Mouse (Mus musculus): ENCODE results near the gene Cyp4a12b. TPM values are rescaled to one million over a fixed set of nuclear protein-coding genes. Genes with fewer than 3 reads are reported as not detected.
"Not testable (repeated sequence)": the region's sequence is repeated elsewhere in the genome, so short reads cannot be mapped to it uniquely, and the experiment has no call there.

Gene Cyp4a12b
- polyA plus RNA-seq (2014; fragmentation: Nextera tagmentation; extraction: Ambion mirVana), result not detected in 2 replicates

- H3K36me3 ChIP-seq (ENCODE audit: control insufficient read depth, insufficient read depth, low read length); H3K4me3 ChIP-seq (ENCODE audit: low read depth, low read length); H3K4me1 ChIP-seq (ENCODE audit: control insufficient read depth, insufficient read depth, low read length); H3K9ac ChIP-seq (ENCODE audit: low read length); DNase-seq (ENCODE audit: low spot score); H3K27ac ChIP-seq (ENCODE audit: low read depth, low read length); ATAC-seq (ENCODE audit: insufficient read depth, low FRiP score, low TSS enrichment); H3K4me2 ChIP-seq (ENCODE audit: low read depth); H3K9me3 ChIP-seq (ENCODE audit: control insufficient read depth, low read length); H3K27me3 ChIP-seq (ENCODE audit: control insufficient read depth, insufficient read depth, low read length): not testable (repeated sequence)
Measured at GRCm38 (mm10) chr4:115411324-115411723, at the start of gene Cyp4a12b. Cyp4a12b (plus strand) TSS chr4:115411624.

GRCm38 (mm10) chr4:115365624-115366023 is 45.8 kb upstream of the Cyp4a12b start:
- not testable (repeated sequence) for H3K36me3 ChIP-seq (ENCODE audit: control insufficient read depth, insufficient read depth, low read length); H3K4me2 ChIP-seq (ENCODE audit: low read depth); H3K27ac ChIP-seq (ENCODE audit: low read depth, low read length); H3K9me3 ChIP-seq (ENCODE audit: control insufficient read depth, low read length); H3K27me3 ChIP-seq (ENCODE audit: control insufficient read depth, insufficient read depth, low read length); H3K4me3 ChIP-seq (ENCODE audit: low read depth, low read length); DNase-seq (ENCODE audit: low spot score); H3K9ac ChIP-seq (ENCODE audit: low read length); H3K4me1 ChIP-seq (ENCODE audit: control insufficient read depth, insufficient read depth, low read length); ATAC-seq (ENCODE audit: insufficient read depth, low FRiP score, low TSS enrichment)
- 89% methylated on average over 3 of the region's 3 CpGs for WGBS

- not testable (repeated sequence) for H3K9ac ChIP-seq (ENCODE audit: low read length); H3K4me1 ChIP-seq (ENCODE audit: control insufficient read depth, insufficient read depth, low read length); H3K27ac ChIP-seq (ENCODE audit: low read depth, low read length); DNase-seq (ENCODE audit: low spot score); H3K27me3 ChIP-seq (ENCODE audit: control insufficient read depth, insufficient read depth, low read length); H3K4me3 ChIP-seq (ENCODE audit: low read depth, low read length); H3K4me2 ChIP-seq (ENCODE audit: low read depth); H3K36me3 ChIP-seq (ENCODE audit: control insufficient read depth, insufficient read depth, low read length); H3K9me3 ChIP-seq (ENCODE audit: control insufficient read depth, low read length)
- ATAC-seq (ENCODE audit: insufficient read depth, low FRiP score, low TSS enrichment), result peak; percentile 41; the same call in 1 of the 2 replicates
Measured at GRCm38 (mm10) chr4:115368067-115368466, 43.4 kb upstream of the Cyp4a12b start.

- not testable (repeated sequence) for H3K27me3 ChIP-seq (ENCODE audit: control insufficient read depth, insufficient read depth, low read length); H3K4me3 ChIP-seq (ENCODE audit: low read depth, low read length); H3K9me3 ChIP-seq (ENCODE audit: control insufficient read depth, low read length); ATAC-seq (ENCODE audit: insufficient read depth, low FRiP score, low TSS enrichment); H3K27ac ChIP-seq (ENCODE audit: low read depth, low read length); DNase-seq (ENCODE audit: low spot score); H3K4me1 ChIP-seq (ENCODE audit: control insufficient read depth, insufficient read depth, low read length); H3K4me2 ChIP-seq (ENCODE audit: low read depth); H3K9ac ChIP-seq (ENCODE audit: low read length); H3K36me3 ChIP-seq (ENCODE audit: control insufficient read depth, insufficient read depth, low read length)
- 85% methylated on average over 2 of the region's 2 CpGs for WGBS
Measured at GRCm38 (mm10) chr4:115396256-115396655, 15.2 kb upstream of the Cyp4a12b start.

- not testable (repeated sequence) for ATAC-seq (ENCODE audit: insufficient read depth, low FRiP score, low TSS enrichment); H3K9me3 ChIP-seq (ENCODE audit: control insufficient read depth, low read length); H3K9ac ChIP-seq (ENCODE audit: low read length); H3K4me3 ChIP-seq (ENCODE audit: low read depth, low read length); H3K27ac ChIP-seq (ENCODE audit: low read depth, low read length); H3K36me3 ChIP-seq (ENCODE audit: control insufficient read depth, insufficient read depth, low read length); H3K4me1 ChIP-seq (ENCODE audit: control insufficient read depth, insufficient read depth, low read length); H3K27me3 ChIP-seq (ENCODE audit: control insufficient read depth, insufficient read depth, low read length); DNase-seq (ENCODE audit: low spot score); H3K4me2 ChIP-seq (ENCODE audit: low read depth)
Measured at GRCm38 (mm10) chr4:115396950-115397349, 14.5 kb upstream of the Cyp4a12b start.

GRCm38 (mm10) chr4:115450577-115451137 is 39.2 kb downstream of the Cyp4a12b start:
- ATAC-seq (ENCODE audit: insufficient read depth, low FRiP score, low TSS enrichment) (no peak), DNase-seq (ENCODE audit: low spot score) (no peak)
- no peak overlapping the region for H3K4me2 ChIP-seq (ENCODE audit: low read depth)
- no peaks in the 10 kb centered on the region for H3K27me3 ChIP-seq (ENCODE audit: control insufficient read depth, insufficient read depth, low read length)
- H3K4me1 ChIP-seq (ENCODE audit: control insufficient read depth, insufficient read depth, low read length), result no peaks in the 10 kb centered on the region
- H3K36me3 ChIP-seq (ENCODE audit: control insufficient read depth, insufficient read depth, low read length), result no peaks in the 10 kb centered on the region
- no peak overlapping the region for H3K4me3 ChIP-seq (ENCODE audit: low read depth, low read length)
- H3K9ac ChIP-seq (ENCODE audit: low read length), result no peak overlapping the region
- WGBS, result 71% methylated on average over 3 of the region's 3 CpGs
- H3K27ac ChIP-seq (ENCODE audit: low read depth, low read length), result no peak overlapping the region
- H3K9me3 ChIP-seq (ENCODE audit: control insufficient read depth, low read length), result no peaks in the 10 kb centered on the region

GRCm38 (mm10) chr4:115452304-115452703 is 40.9 kb downstream of the Cyp4a12b start, which contains the start of gene Cyp4a30b:
Cyp4a30b (plus strand) TSS chr4:115452604.
- 80% methylated on average over 3 of the region's 3 CpGs for WGBS
- ATAC-seq (ENCODE audit: insufficient read depth, low FRiP score, low TSS enrichment), result no peak
- H3K4me3 ChIP-seq (ENCODE audit: low read depth, low read length), result no peak within 1 kb of the TSS
- no peak within 1 kb of the TSS for H3K9ac ChIP-seq (ENCODE audit: low read length)
- H3K9me3 ChIP-seq (ENCODE audit: control insufficient read depth, low read length), result no peaks in the 10 kb centered on the region
- H3K4me2 ChIP-seq (ENCODE audit: low read depth), result no peak within 1 kb of the TSS
- no peak for DNase-seq (ENCODE audit: low spot score)
- H3K27ac ChIP-seq (ENCODE audit: low read depth, low read length), result no peak within 1 kb of the TSS
- no peaks in the 10 kb centered on the region for H3K27me3 ChIP-seq (ENCODE audit: control insufficient read depth, insufficient read depth, low read length)
- H3K36me3 ChIP-seq (ENCODE audit: control insufficient read depth, insufficient read depth, low read length), result no peaks in the 10 kb centered on the region
- no peaks in the 10 kb centered on the region for H3K4me1 ChIP-seq (ENCODE audit: control insufficient read depth, insufficient read depth, low read length)

- H3K9me3 ChIP-seq (ENCODE audit: control insufficient read depth, low read length); H3K27me3 ChIP-seq (ENCODE audit: control insufficient read depth, insufficient read depth, low read length); DNase-seq (ENCODE audit: low spot score); H3K4me2 ChIP-seq (ENCODE audit: low read depth); H3K36me3 ChIP-seq (ENCODE audit: control insufficient read depth, insufficient read depth, low read length); H3K27ac ChIP-seq (ENCODE audit: low read depth, low read length); ATAC-seq (ENCODE audit: insufficient read depth, low FRiP score, low TSS enrichment); H3K4me1 ChIP-seq (ENCODE audit: control insufficient read depth, insufficient read depth, low read length); H3K4me3 ChIP-seq (ENCODE audit: low read depth, low read length); H3K9ac ChIP-seq (ENCODE audit: low read length): not testable (repeated sequence)
- WGBS, result 79% methylated on average over 3 of the region's 3 CpGs
Measured at GRCm38 (mm10) chr4:115473585-115473984, 62.2 kb downstream of the Cyp4a12b start.

GRCm38 (mm10) chr4:115476051-115476450 is 64.6 kb downstream of the Cyp4a12b start:
- H3K27me3 ChIP-seq (ENCODE audit: control insufficient read depth, insufficient read depth, low read length); H3K36me3 ChIP-seq (ENCODE audit: control insufficient read depth, insufficient read depth, low read length); H3K4me2 ChIP-seq (ENCODE audit: low read depth); H3K4me1 ChIP-seq (ENCODE audit: control insufficient read depth, insufficient read depth, low read length); H3K4me3 ChIP-seq (ENCODE audit: low read depth, low read length); H3K27ac ChIP-seq (ENCODE audit: low read depth, low read length); H3K9ac ChIP-seq (ENCODE audit: low read length); H3K9me3 ChIP-seq (ENCODE audit: control insufficient read depth, low read length); DNase-seq (ENCODE audit: low spot score); ATAC-seq (ENCODE audit: insufficient read depth, low FRiP score, low TSS enrichment): not testable (repeated sequence)
